Mouse (Mus musculus): ENCODE measurements around the gene Gm37240. TPM values are rescaled to one million over a fixed set of nuclear protein-coding genes. Genes with fewer than 3 reads are reported as not detected.
A peak's percentile ranks its signal among the peaks of the same experiment; 100 is the strongest.

Gene Gm37240
- polyA plus RNA-seq, 1 experiment from 2014 or later = 3.0 TPM

DNA sequence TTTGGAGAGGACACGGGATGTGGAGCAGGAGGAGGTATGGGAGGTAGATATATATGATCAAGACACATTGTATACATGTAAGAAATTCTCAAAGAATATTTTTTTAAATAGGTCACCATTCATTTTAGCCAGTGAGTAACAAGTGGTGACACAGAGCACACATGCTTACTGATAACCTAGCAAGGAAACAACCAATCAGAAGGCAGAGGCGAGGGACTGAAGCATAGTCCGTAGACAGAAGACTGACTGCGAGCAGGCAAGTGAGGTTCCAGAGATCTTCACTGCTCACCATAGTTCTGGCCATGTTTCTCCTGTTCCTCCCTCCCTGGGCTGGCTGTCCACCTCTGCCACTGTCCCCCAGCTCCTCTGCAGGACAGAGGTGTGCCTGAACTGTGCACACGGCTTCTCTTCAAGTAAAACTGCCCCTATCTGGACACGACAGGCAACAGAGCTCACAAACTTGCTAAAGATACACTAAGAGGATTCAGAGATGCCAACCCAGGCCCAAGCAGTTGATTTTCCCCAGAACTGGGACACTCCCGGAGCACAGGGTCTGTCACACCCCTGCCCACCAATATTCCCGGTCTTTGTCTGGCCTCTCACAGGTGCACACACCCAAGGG, 207.9 kb downstream of the Gm37240 start:
- 62% methylated on average over 8 of the region's 8 CpGs for WGBS
- Histone ChIP-seq H3K4me1 (peaks cover 23% of the 10 kb centered on the region; the same call in 1 of the 2 replicates), H3K36me3 (no peaks in the 10 kb centered on the region), H3K4me3 (no peak overlapping the region), H3K9me3 (no peaks in the 10 kb centered on the region), H3K27me3 (ENCODE audit: insufficient read depth, poor library complexity, severe bottlenecking) (0 out of 2 replicates have a peak, but pooled peaks cover 3% of the 10 kb centered on the region), H3K27ac (peak overlapping the region; percentile 22; the same call in 1 of the 2 replicates)
- DNase-seq (ENCODE audit: low spot score) = no peak

DNA sequence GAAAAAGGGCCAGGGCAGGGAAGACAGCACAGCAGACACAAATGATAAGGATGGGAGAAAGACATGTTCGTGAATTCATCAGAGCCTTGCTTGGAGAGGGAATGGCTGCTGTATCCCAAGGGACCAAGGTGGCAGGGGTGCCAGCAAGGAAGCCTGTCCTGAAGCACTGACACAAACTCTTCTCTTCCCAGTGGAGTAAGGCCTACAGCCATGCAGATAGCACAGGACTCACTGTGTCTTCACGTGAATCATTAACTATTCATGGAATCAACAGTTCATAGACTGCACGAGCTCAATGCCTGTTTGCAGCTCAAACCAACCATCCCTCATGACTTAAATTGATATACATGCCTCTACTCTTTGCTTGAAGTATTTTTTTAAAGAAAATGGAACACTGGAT, 209.4 kb downstream of the Gm37240 start:
- Histone ChIP-seq H3K9me3 (no peaks in the 10 kb centered on the region), H3K27ac (0 out of 2 replicates have a peak overlapping the region, but pooled peaks have one; percentile 1), H3K4me1 (peaks cover 31% of the 10 kb centered on the region), H3K27me3 (ENCODE audit: insufficient read depth, poor library complexity, severe bottlenecking) (0 out of 2 replicates have a peak, but pooled peaks cover 3% of the 10 kb centered on the region), H3K36me3 (no peaks in the 10 kb centered on the region), H3K4me3 (no peak overlapping the region)
- no peak for DNase-seq (ENCODE audit: low spot score)
- 72% methylated on average over 3 of the region's 3 CpGs for WGBS

DNA sequence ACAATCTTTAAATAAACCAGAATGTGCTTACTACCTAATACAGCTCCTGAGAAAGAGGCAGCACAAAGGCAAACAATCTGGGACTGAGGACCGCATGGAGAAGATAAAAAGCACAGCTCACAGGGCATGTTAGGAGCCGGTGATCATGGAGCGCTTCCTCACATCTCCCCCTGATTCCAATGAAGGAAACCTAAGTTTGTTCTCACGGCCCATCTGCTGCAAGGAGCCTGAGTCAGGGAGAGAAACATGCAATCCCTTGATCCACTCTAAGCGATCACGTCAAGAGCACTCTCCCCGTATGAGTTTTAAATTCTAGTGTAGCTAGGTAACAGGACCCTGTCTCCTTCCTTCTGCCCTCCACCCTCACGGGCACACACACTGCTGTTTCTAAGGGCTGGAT, 210.2 kb downstream of the Gm37240 start:
- Histone ChIP-seq H3K4me3 (no peak overlapping the region), H3K27me3 (ENCODE audit: insufficient read depth, poor library complexity, severe bottlenecking) (0 out of 2 replicates have a peak, but pooled peaks cover 3% of the 10 kb centered on the region), H3K9me3 (no peaks in the 10 kb centered on the region), H3K4me1 (peaks cover 39% of the 10 kb centered on the region), H3K27ac (no peak overlapping the region), H3K36me3 (no peaks in the 10 kb centered on the region)
- 73% methylated on average over 8 of the region's 8 CpGs for WGBS
- DNase-seq (ENCODE audit: low spot score) = no peak

DNA sequence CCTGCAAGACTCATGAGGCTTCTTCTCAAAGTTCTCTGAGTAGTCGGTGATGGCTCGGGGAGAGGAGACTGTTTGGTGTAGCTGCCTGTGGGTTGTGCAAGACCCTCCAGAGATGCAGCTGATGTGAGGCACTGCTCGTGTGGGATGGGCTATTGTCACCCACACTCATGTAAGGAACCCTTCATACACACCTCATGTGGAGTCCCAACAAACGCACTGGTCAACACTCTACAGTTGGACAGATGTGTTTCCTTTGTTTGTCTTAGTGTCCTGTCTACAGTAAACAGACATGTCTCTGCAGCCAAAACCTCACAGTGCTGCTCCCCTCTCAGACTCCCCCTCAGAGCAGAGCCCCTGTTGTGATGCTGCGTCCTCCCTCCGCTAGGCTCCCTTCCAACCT, 217.5 kb downstream of the Gm37240 start:
- no peak for DNase-seq (ENCODE audit: low spot score)
- H3K27me3 ChIP-seq (ENCODE audit: insufficient read depth, poor library complexity, severe bottlenecking) = no peaks in the 10 kb centered on the region
- H3K4me1 ChIP-seq = peaks cover 40% of the 10 kb centered on the region
- no peaks in the 10 kb centered on the region for H3K9me3 ChIP-seq
- H3K36me3 ChIP-seq = no peaks in the 10 kb centered on the region
- 85% methylated on average over 6 of the region's 6 CpGs for WGBS
- H3K27ac ChIP-seq = no peak overlapping the region
- no peak overlapping the region for H3K4me3 ChIP-seq

DNA sequence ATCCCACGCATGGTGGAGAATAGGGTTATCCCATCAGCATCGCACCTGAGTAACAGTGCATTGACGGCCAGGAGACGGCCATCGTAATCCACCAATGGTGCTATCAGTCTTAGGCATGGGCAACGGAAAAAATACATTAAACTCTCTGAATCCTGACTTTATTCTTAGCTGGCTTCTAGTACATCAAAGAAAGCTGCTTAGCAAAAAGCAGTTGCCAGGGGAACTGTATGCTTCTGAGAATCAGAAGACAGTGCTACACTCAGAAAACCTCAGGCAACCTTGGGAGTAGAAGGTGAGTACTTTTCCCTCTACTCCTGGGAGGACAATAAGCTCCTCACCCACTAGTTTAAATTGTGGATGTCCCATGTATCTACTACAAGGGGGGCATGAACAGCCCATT, 219.6 kb downstream of the Gm37240 start:
- H3K9me3 ChIP-seq = no peaks in the 10 kb centered on the region
- no peak for DNase-seq (ENCODE audit: low spot score)
- 91% methylated on average over 6 of the region's 6 CpGs for WGBS
- H3K36me3 ChIP-seq = no peaks in the 10 kb centered on the region
- H3K4me1 ChIP-seq = peaks cover 44% of the 10 kb centered on the region
- H3K4me3 ChIP-seq = no peak overlapping the region
- H3K27ac ChIP-seq = peak overlapping the region; percentile 42; the same call in 1 of the 2 replicates
- no peaks in the 10 kb centered on the region; the same call in 1 of the 2 replicates for H3K27me3 ChIP-seq (ENCODE audit: insufficient read depth, poor library complexity, severe bottlenecking)

DNA sequence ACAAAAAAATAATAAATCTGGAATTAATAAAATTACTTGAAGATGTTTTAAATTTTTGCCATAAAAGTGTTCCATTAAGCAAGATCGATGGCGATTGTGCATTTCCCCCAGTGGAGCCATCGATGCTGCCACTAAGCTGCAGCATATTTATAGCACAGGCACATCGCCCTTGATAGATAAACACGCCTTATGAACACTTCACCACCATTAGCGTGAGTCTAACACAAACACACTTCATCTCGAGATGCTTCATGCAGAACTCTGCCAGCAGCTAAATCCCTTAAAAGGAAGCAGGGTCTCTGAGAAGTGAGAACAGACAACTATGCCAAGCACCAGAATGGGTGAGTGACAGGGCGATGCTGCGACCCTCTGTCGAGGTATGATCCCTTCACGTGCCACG, 220.6 kb downstream of the Gm37240 start:
- peaks cover 46% of the 10 kb centered on the region for H3K4me1 ChIP-seq
- no peak overlapping the region for H3K4me3 ChIP-seq
- no peaks in the 10 kb centered on the region; the same call in 1 of the 2 replicates for H3K27me3 ChIP-seq (ENCODE audit: insufficient read depth, poor library complexity, severe bottlenecking)
- 55% methylated on average over 12 of the region's 12 CpGs for WGBS
- DNase-seq (ENCODE audit: low spot score) = no peak
- peak overlapping the region; percentile 42; the same call in 1 of the 2 replicates for H3K27ac ChIP-seq
- no peaks in the 10 kb centered on the region for H3K36me3 ChIP-seq
- no peaks in the 10 kb centered on the region for H3K9me3 ChIP-seq

DNA sequence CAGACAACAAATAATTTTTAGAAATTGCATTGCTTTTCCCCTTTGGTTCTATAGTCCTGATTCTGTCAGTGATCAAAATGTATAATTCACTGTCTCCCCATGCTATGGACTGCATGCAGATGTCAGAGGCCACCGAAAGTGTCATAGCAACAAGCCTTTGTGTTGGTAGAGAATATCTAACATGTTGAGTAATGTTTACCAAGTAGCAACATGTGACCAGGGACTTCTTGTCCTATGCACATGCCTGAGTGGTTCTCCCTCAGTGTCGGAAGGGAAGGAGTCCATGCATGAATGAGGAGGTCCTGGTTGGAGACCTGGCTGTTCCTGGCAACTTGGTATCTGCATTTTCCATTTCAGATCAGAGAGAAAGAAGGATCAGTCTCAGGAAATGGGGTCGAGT, 221.2 kb downstream of the Gm37240 start:
- Histone ChIP-seq H3K27me3 (ENCODE audit: insufficient read depth, poor library complexity, severe bottlenecking) (no peaks in the 10 kb centered on the region; the same call in 1 of the 2 replicates), H3K36me3 (no peaks in the 10 kb centered on the region), H3K27ac (no peak overlapping the region), H3K4me1 (peaks cover 44% of the 10 kb centered on the region), H3K9me3 (no peaks in the 10 kb centered on the region), H3K4me3 (no peak overlapping the region)
- DNase-seq (ENCODE audit: low spot score) = no peak
- WGBS = 65% methylated on average over 3 of the region's 3 CpGs

DNA sequence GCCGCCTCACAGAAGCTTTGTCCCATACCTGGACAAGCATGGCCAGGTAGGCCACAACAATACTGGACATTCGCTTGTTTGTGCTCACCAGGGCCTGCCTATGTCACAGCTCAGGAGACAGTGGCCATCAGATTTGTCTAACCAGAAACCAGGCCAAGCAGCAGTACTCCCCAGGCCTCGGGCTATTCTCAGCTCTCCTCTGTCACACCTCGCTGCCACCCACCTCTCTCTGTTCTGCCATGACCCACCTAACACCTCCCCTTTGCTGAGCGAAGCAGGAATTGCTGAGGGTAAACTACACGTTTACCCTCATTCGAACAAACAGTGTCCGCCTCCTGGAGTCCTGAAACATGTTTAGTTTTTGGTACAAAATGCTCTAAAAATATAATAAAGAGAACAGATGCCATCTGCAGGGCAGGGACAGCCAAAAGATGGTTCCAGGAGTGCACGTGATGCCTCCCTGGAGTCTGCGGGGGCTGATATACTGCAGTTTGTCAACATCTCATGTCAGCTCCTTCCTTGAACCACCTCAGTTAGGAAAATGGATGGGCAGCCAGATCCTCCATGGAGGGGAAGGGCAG, 222.6 kb downstream of the Gm37240 start:
- H3K4me3 ChIP-seq = no peak overlapping the region
- peak overlapping the region; percentile 32; the same call in 1 of the 2 replicates for H3K27ac ChIP-seq
- no peaks in the 10 kb centered on the region for H3K36me3 ChIP-seq
- H3K27me3 ChIP-seq (ENCODE audit: insufficient read depth, poor library complexity, severe bottlenecking) = no peaks in the 10 kb centered on the region; the same call in 1 of the 2 replicates
- 74% methylated on average over 10 of the region's 10 CpGs for WGBS
- H3K9me3 ChIP-seq = no peaks in the 10 kb centered on the region
- DNase-seq (ENCODE audit: low spot score) = no peak
- H3K4me1 ChIP-seq = peaks cover 42% of the 10 kb centered on the region

DNA sequence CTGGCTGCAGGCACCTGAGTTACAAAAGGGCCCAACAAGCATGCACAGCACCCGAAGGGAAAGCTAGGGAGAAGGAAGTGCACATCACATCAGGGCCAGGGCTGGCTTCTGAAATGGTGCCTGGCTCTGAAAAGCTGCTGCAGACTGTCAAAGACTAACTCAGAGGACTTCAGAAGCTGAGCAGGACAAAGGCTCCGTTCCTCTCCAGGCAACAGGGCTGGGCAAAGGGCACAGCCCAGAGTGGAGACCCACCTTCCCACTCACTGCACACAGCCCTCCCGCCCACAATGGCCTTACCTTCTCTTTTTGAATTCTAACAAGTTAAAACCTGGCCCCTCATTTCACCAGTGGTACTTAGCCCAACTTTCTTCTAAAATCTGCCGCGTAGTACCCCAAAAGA, 223.5 kb downstream of the Gm37240 start:
- H3K36me3 ChIP-seq = no peaks in the 10 kb centered on the region
- H3K27ac ChIP-seq = 0 out of 2 replicates have a peak overlapping the region, but pooled peaks have one; percentile 36
- H3K4me3 ChIP-seq = no peak overlapping the region
- DNase-seq (ENCODE audit: low spot score) = no peak
- H3K9me3 ChIP-seq = no peaks in the 10 kb centered on the region
- peaks cover 49% of the 10 kb centered on the region for H3K4me1 ChIP-seq
- no peaks in the 10 kb centered on the region; the same call in 1 of the 2 replicates for H3K27me3 ChIP-seq (ENCODE audit: insufficient read depth, poor library complexity, severe bottlenecking)
- WGBS = 77% methylated on average over 5 of the region's 5 CpGs

DNA sequence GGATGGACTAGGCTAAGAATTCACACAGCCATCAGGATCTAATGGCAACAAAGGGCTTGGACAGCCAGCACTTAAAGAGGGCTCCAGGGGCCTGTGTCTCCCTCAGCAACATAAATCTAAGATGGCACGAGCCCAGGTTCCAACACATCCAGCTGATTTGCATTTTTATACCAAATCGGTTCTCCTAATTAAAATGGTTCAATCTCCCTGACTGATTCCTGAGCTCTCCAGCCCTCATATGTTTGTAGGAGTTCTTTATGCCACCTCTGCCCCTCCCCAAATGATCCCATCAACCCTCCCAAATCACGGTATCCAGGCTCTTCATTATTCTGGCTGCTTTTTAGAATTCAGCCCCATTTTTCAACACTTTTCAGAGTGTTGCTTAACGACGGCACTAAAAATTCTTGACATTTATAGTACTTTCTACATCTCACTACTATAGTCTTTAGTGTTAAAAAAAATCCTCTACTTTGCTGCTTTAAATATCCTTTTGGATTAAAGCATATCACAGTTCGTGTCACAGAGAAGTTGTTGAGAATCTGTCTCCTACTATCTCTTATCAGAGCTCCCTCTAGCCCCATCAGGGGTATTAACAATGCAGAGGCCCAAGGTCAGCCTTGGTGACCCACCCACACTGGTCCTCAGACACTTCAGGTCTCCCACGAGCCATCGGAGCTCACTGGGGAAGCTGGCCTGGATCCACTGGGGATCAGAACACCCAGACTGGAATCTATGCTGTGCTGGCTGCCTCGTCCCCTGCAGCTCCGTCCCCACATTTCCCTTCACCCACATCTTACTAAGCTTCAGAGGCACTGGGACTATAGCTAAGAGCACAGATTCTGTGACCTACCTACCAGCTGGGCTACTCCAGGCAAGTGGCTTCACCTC, 225.1 kb downstream of the Gm37240 start:
- Histone ChIP-seq H3K27me3 (ENCODE audit: insufficient read depth, poor library complexity, severe bottlenecking) (no peaks in the 10 kb centered on the region; the same call in 1 of the 2 replicates), H3K9me3 (no peaks in the 10 kb centered on the region), H3K4me3 (no peak overlapping the region), H3K36me3 (no peaks in the 10 kb centered on the region), H3K27ac (no peak overlapping the region), H3K4me1 (peaks cover 49% of the 10 kb centered on the region)
- 66% methylated on average over 10 of the region's 10 CpGs for WGBS
- no peak for DNase-seq (ENCODE audit: low spot score)

DNA sequence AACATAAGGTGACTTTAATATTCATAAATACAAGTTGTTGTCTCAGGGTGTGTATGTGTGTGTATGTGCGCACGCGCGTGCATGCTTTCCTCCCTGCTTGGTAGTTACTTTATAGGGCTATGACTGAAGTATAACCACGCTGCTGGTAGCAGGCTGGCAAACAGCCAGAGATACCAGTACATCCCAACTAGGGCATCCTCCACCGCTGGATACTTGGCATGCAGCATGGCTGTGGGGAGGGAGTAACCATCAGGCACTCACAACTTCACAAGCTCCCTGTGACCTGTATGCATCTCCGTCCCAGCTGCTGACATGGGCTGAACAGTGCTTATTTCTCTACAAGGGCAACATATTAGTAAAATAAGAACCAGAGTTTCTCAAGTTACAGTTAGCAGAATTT, 227.6 kb downstream of the Gm37240 start:
- Histone ChIP-seq H3K27me3 (ENCODE audit: insufficient read depth, poor library complexity, severe bottlenecking) (no peaks in the 10 kb centered on the region; the same call in 1 of the 2 replicates), H3K36me3 (peaks cover 6% of the 10 kb centered on the region; the same call in 1 of the 2 replicates), H3K4me3 (no peak overlapping the region), H3K27ac (no peak overlapping the region), H3K9me3 (no peaks in the 10 kb centered on the region), H3K4me1 (peaks cover 30% of the 10 kb centered on the region)
- WGBS = 82% methylated on average over 7 of the region's 7 CpGs
- no peak for DNase-seq (ENCODE audit: low spot score)

DNA sequence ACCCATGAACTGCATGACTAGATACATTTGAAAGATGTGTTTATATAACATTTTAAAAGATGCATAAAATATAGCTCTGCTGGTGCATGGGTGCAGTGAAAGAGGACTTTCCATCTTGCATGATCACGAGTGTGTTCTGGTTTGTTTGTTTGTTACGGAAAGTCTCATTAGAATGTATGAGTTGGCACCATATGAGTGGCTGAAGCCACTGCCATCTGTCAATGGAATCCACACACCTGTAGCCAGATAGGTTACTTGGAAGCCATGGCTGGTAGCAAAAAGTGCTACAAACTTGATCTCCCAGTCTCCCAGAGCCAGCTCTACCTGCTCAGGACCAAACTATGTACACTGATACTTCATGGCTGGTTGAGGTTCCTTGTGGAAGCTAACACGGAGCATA, 231.8 kb downstream of the Gm37240 start:
- Histone ChIP-seq H3K27me3 (ENCODE audit: insufficient read depth, poor library complexity, severe bottlenecking) (no peaks in the 10 kb centered on the region), H3K9me3 (no peaks in the 10 kb centered on the region), H3K4me3 (no peak overlapping the region), H3K4me1 (peaks cover 36% of the 10 kb centered on the region), H3K27ac (no peak overlapping the region), H3K36me3 (peaks cover 16% of the 10 kb centered on the region; the same call in 1 of the 2 replicates)
- WGBS = 92% methylated on average over 3 of the region's 3 CpGs
- no peak for DNase-seq (ENCODE audit: low spot score)
